Mouse (Mus musculus): ENCODE results near the gene Unc13b.

DNA sequence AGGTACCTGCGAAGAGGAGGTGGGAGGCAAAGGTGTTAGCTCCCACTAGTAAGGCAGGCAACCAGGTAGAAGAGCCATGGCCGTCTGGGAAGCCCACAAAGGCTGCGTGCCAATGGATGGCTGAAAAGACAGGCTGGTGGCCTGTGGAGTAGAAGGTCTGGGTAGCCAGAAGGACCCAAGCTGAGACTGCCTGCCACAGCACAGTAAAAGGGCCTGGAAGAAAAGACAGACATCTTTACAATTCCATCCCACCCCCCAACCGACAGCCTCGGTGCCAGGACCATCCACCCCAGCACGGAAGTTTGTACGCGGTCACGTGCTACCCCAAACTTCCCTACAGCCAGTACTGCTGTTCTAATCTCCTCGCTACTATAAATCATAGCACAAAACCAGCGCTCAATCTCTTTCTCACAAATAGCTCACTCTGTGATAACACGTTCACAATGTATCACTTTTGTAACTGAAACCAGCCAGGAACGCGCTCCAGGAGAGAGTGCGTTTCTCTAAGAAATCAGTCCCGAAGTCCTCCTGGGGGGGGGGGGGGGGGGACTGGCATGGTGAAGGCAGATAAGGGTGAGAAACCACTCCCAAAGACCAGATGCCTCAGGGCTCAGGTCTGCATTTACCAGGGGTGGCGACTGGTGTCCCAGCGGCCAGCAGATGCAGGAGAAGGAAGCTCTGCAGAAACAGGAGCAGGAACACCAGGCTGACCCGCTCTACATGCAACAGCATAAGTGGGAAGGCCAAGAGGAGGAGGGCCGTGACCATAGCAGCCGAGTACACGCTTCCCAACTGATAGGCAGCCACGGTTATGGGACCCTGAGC is 38.9 kb upstream of the Unc13b start:
- TF ChIP-seq GATA1 (IDR thresholded peaks at IDR 0.05; ENCODE audit: borderline replicate concordance, low read length), result no peak
- no peak for TF ChIP-seq FLI1 (IDR thresholded peaks at IDR 0.05; ENCODE audit: low read length)
